Mouse (Mus musculus): ENCODE data around the gene Actr2. TPM values are rescaled to one million over a fixed set of nuclear protein-coding genes. Genes with fewer than 3 reads are reported as not detected.
"Not testable (repeated sequence)": the region's sequence is repeated elsewhere in the genome, so short reads cannot be mapped to it uniquely, and the experiment has no call there.

The Actr2 gene
- polyA plus RNA-seq (2012; rRNA removed) (20.9 and 31.0 TPM in 2 replicates), polyA plus RNA-seq (2014; fragmentation: Nextera tagmentation; extraction: Ambion mirVana) (28.5 and 30.3 TPM in 2 replicates)

- 1% methylated on average over 55 of the region's 57 CpGs for WGBS (ENCODE audit: insufficient replicate concordance)
- peak; percentile 95 for ATAC-seq (ENCODE audit: insufficient read depth)
- Histone ChIP-seq H3K4me2 (ENCODE audit: low read depth) (peak within 1 kb of the TSS; percentile 95), H3K9ac (replicated peaks) (peak within 1 kb of the TSS; percentile 96), H3K27ac (peak within 1 kb of the TSS; percentile 85), H3K4me3 (ENCODE audit: insufficient read depth in 1 of 2, low read depth in 2 of 2, low read length in 2 of 2) (peak within 1 kb of the TSS; percentile 85 to 95), H3K9me3 (ENCODE audit: control insufficient read depth, low read length) (no peaks in the 10 kb centered on the region), H3K27me3 (ENCODE audit: control insufficient read depth, insufficient read depth, low read length) (no peaks in the 10 kb centered on the region), H3K4me1 (replicated peaks; ENCODE audit: control insufficient read depth in 2 of 2, insufficient read depth in 2 of 2, low read length in 1 of 2) (peaks cover 14 to 22% of the 10 kb centered on the region in 2 experiments), H3K36me3 (replicated peaks; ENCODE audit: control insufficient read depth, insufficient read depth, low read depth) (peaks cover 3% of the 10 kb centered on the region)
- DNase-seq (ENCODE audit: low read depth in 3 of 3, low spot score in 3 of 3): peak; percentile 95 to 98 (median 95)
- TF ChIP-seq CTCF (IDR thresholded peaks at IDR 0.05; ENCODE audit: low read depth) (no peak), EP300 (IDR thresholded peaks at IDR 0.05; ENCODE audit: low read depth) (no peak)
Observed at GRCm38 (mm10) chr11:20112741-20113480, at the start of gene Actr2. Actr2 (minus strand) TSS chr11:20112913.

GRCm38 (mm10) chr11:20158879-20159278, 46.2 kb upstream of the Actr2 start:
- no peaks in the 10 kb centered on the region for H3K9me3 ChIP-seq (ENCODE audit: control insufficient read depth, low read length)
- no peak for ATAC-seq (ENCODE audit: insufficient read depth)
- TF ChIP-seq CTCF (IDR thresholded peaks at IDR 0.05; ENCODE audit: low read depth) (no peak), EP300 (IDR thresholded peaks at IDR 0.05; ENCODE audit: low read depth) (no peak)
- no peak for DNase-seq (ENCODE audit: low read depth in 3 of 3, low spot score in 3 of 3)
- no peaks in the 10 kb centered on the region for H3K4me1 ChIP-seq (replicated peaks; ENCODE audit: control insufficient read depth in 2 of 2, insufficient read depth in 2 of 2, low read length in 1 of 2)
- no peak overlapping the region for H3K27ac ChIP-seq
- H3K9ac ChIP-seq (replicated peaks): no peak overlapping the region
- no peak overlapping the region for H3K4me2 ChIP-seq (ENCODE audit: low read depth)
- H3K4me3 ChIP-seq (ENCODE audit: insufficient read depth in 1 of 2, low read depth in 2 of 2, low read length in 2 of 2): no peak overlapping the region
- no peaks in the 10 kb centered on the region for H3K36me3 ChIP-seq (replicated peaks; ENCODE audit: control insufficient read depth, insufficient read depth, low read depth)
- no peaks in the 10 kb centered on the region for H3K27me3 ChIP-seq (ENCODE audit: control insufficient read depth, insufficient read depth, low read length)

GRCm38 (mm10) chr11:20153542-20153941, 40.8 kb upstream of the Actr2 start:
- H3K4me1 ChIP-seq (replicated peaks; ENCODE audit: control insufficient read depth in 2 of 2, insufficient read depth in 2 of 2, low read length in 1 of 2); DNase-seq (ENCODE audit: low read depth in 3 of 3, low spot score in 3 of 3); H3K27me3 ChIP-seq (ENCODE audit: control insufficient read depth, insufficient read depth, low read length); H3K9ac ChIP-seq (replicated peaks); H3K36me3 ChIP-seq (replicated peaks; ENCODE audit: control insufficient read depth, insufficient read depth, low read depth); ATAC-seq (ENCODE audit: insufficient read depth); H3K4me2 ChIP-seq (ENCODE audit: low read depth); H3K9me3 ChIP-seq (ENCODE audit: control insufficient read depth, low read length); H3K4me3 ChIP-seq (ENCODE audit: insufficient read depth in 1 of 2, low read depth in 2 of 2, low read length in 2 of 2); H3K27ac ChIP-seq: not testable (repeated sequence)
- 57% methylated on average over 5 of the region's 5 CpGs for WGBS (ENCODE audit: insufficient replicate concordance)

GRCm38 (mm10) chr11:20152107-20152901, 39.6 kb upstream of the Actr2 start:
- Histone ChIP-seq H3K27ac (no peak overlapping the region), H3K9ac (replicated peaks) (no peak overlapping the region), H3K4me1 (replicated peaks; ENCODE audit: control insufficient read depth in 2 of 2, insufficient read depth in 2 of 2, low read length in 1 of 2) (no peaks in the 10 kb centered on the region), H3K36me3 (replicated peaks; ENCODE audit: control insufficient read depth, insufficient read depth, low read depth) (no peaks in the 10 kb centered on the region), H3K9me3 (ENCODE audit: control insufficient read depth, low read length) (no peaks in the 10 kb centered on the region), H3K27me3 (ENCODE audit: control insufficient read depth, insufficient read depth, low read length) (no peaks in the 10 kb centered on the region), H3K4me2 (ENCODE audit: low read depth) (no peak overlapping the region), H3K4me3 (ENCODE audit: insufficient read depth in 1 of 2, low read depth in 2 of 2, low read length in 2 of 2) (no peak overlapping the region)
- WGBS (ENCODE audit: insufficient replicate concordance): 56% methylated on average over 4 of the region's 4 CpGs
- TF ChIP-seq EP300 (IDR thresholded peaks at IDR 0.05; ENCODE audit: low read depth): no peak
- TF ChIP-seq CTCF (IDR thresholded peaks at IDR 0.05; ENCODE audit: low read depth): no peak
- DNase-seq (ENCODE audit: low read depth in 3 of 3, low spot score in 3 of 3) (no peak), ATAC-seq (ENCODE audit: insufficient read depth) (no peak)

- no peak overlapping the region for H3K9ac ChIP-seq (replicated peaks)
- TF ChIP-seq EP300 (IDR thresholded peaks at IDR 0.05; ENCODE audit: low read depth): no peak
- TF ChIP-seq CTCF (IDR thresholded peaks at IDR 0.05; ENCODE audit: low read depth): no peak
- H3K27me3 ChIP-seq (ENCODE audit: control insufficient read depth, insufficient read depth, low read length): no peaks in the 10 kb centered on the region
- WGBS (ENCODE audit: insufficient replicate concordance): 51% methylated on average over 5 of the region's 5 CpGs
- H3K9me3 ChIP-seq (ENCODE audit: control insufficient read depth, low read length): no peaks in the 10 kb centered on the region
- no peak overlapping the region for H3K4me3 ChIP-seq (ENCODE audit: insufficient read depth in 1 of 2, low read depth in 2 of 2, low read length in 2 of 2)
- H3K27ac ChIP-seq: no peak overlapping the region
- DNase-seq (ENCODE audit: low read depth in 3 of 3, low spot score in 3 of 3) (no peak), ATAC-seq (ENCODE audit: insufficient read depth) (no peak)
- no peaks in the 10 kb centered on the region for H3K36me3 ChIP-seq (replicated peaks; ENCODE audit: control insufficient read depth, insufficient read depth, low read depth)
- H3K4me2 ChIP-seq (ENCODE audit: low read depth): no peak overlapping the region
- no peaks in the 10 kb centered on the region for H3K4me1 ChIP-seq (replicated peaks; ENCODE audit: control insufficient read depth in 2 of 2, insufficient read depth in 2 of 2, low read length in 1 of 2)
Observed at GRCm38 (mm10) chr11:20151290-20151689, 38.6 kb upstream of the Actr2 start.

Data from liver, embryonic 14.5 days (tissue).